Mouse (Mus musculus): ENCODE measurements around the gene Erc2. TPM values are rescaled to one million over a fixed set of nuclear protein-coding genes. Genes with fewer than 3 reads are reported as not detected.

Gene Erc2
- polyA plus RNA-seq, 2 experiments, result 0.52 to 0.99 TPM

DNA sequence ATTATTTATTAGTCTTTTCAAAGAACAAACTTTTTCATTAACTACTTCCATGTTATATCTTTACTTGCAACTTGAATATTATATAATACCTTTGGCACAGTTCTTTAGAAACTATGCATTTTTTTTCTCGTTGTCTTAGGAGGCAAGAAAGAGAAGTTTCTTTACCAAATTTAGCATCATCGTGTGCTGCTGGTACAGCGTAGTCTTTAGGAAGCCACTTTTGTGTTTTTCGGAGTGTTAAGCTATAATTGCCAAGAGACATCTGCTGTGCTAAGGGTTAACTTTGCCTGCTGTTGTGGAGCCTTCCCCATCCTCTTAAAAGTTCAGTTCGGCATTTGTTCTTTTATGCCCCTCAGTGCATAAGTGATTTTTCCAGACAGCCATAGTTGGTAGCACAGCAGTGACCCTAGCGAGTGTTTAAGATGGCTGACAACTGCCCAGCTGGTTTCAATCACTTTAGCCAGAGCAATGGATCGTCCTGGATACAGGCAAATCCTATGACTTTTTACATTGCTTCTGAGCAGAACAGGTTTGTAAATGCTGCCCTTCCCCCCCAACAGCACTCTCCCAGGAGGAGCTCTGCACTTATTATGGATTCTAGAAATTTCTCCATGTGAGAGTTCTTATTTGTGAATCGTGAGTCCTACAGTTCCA lies 570.6 kb downstream of the Erc2 start:
- no peak overlapping the region for H3K4me3 ChIP-seq (ENCODE audit: insufficient read depth in 1 of 2, low read depth in 2 of 2, low read length in 2 of 2)
- no peak for TF ChIP-seq CTCF (IDR thresholded peaks at IDR 0.05; ENCODE audit: low read depth)
- TF ChIP-seq EP300 (IDR thresholded peaks at IDR 0.05; ENCODE audit: low read depth), result no peak
- DNase-seq (ENCODE audit: low read depth in 3 of 3, low spot score in 3 of 3) (no peak), ATAC-seq (ENCODE audit: insufficient read depth) (no peak)
- H3K27ac ChIP-seq, result no peak overlapping the region
- no peak overlapping the region for H3K4me2 ChIP-seq (ENCODE audit: low read depth)
- WGBS (ENCODE audit: insufficient replicate concordance), result 54% methylated on average over 8 of the region's 8 CpGs
- no peaks in the 10 kb centered on the region for H3K36me3 ChIP-seq (replicated peaks; ENCODE audit: control insufficient read depth, insufficient read depth, low read depth)
- no peaks in the 10 kb centered on the region for H3K9me3 ChIP-seq (ENCODE audit: control insufficient read depth, low read length)
- H3K9ac ChIP-seq (replicated peaks), result no peak overlapping the region
- H3K27me3 ChIP-seq (ENCODE audit: control insufficient read depth, insufficient read depth, low read length), result no peaks in the 10 kb centered on the region
- H3K4me1 ChIP-seq (replicated peaks; ENCODE audit: control insufficient read depth in 2 of 2, insufficient read depth in 2 of 2, low read length in 1 of 2), result no peaks in the 10 kb centered on the region

DNA sequence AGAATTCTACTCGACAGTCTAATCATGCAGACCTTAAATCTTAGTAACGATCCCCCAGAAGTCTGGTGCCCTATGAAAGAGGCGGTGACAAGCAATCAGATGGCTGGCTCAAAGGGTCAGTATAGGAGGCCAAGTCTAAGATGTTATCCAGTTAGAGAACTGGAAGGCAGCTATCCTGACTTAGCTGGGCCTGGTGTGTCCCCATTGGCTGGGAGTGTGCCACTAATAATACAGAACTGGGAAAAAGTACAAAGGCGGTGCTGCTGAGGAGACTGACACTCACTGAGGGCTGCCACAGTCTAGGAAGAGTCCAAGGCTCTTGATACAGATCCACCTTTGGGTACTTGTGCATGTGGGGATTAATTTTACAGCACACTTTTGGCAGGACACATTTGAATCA lies 581.6 kb downstream of the Erc2 start:
- Histone ChIP-seq H3K9ac (replicated peaks) (no peak overlapping the region), H3K4me3 (ENCODE audit: insufficient read depth in 1 of 2, low read depth in 2 of 2, low read length in 2 of 2) (no peak overlapping the region), H3K4me1 (replicated peaks; ENCODE audit: control insufficient read depth in 2 of 2, insufficient read depth in 2 of 2, low read length in 1 of 2) (no peaks in the 10 kb centered on the region), H3K4me2 (ENCODE audit: low read depth) (no peak overlapping the region), H3K27me3 (ENCODE audit: control insufficient read depth, insufficient read depth, low read length) (no peaks in the 10 kb centered on the region), H3K27ac (no peak overlapping the region), H3K36me3 (replicated peaks; ENCODE audit: control insufficient read depth, insufficient read depth, low read depth) (no peaks in the 10 kb centered on the region), H3K9me3 (ENCODE audit: control insufficient read depth, low read length) (no peaks in the 10 kb centered on the region)
- DNase-seq (ENCODE audit: low read depth in 3 of 3, low spot score in 3 of 3), result no peak
- WGBS (ENCODE audit: insufficient replicate concordance), result 66% methylated on average over 4 of the region's 4 CpGs
- TF ChIP-seq CTCF (IDR thresholded peaks at IDR 0.05; ENCODE audit: low read depth) (no peak), EP300 (IDR thresholded peaks at IDR 0.05; ENCODE audit: low read depth) (no peak)
- no peak for ATAC-seq (ENCODE audit: insufficient read depth)

DNA sequence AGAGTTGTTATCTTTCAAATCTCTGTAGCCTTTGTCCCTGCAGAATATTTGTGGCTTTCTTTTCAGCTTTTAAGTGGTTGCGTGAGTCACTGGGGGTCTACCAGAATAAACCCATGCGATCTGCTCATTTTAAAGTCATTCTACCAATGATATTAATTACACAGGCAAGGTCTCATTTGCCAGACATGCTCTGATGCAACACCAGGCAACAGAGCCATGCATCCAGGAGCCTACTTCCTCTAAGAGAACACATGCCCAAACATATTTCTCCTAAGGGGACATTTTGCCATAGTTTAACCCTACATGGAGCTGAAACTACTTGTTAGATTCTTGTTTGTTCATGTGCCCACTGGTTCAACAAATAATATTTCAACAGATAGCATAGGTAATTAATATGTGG lies 584.1 kb downstream of the Erc2 start:
- Histone ChIP-seq H3K27ac (no peak overlapping the region), H3K4me3 (ENCODE audit: insufficient read depth in 1 of 2, low read depth in 2 of 2, low read length in 2 of 2) (no peak overlapping the region), H3K9ac (replicated peaks) (no peak overlapping the region), H3K4me1 (replicated peaks; ENCODE audit: control insufficient read depth in 2 of 2, insufficient read depth in 2 of 2, low read length in 1 of 2) (no peaks in the 10 kb centered on the region), H3K36me3 (replicated peaks; ENCODE audit: control insufficient read depth, insufficient read depth, low read depth) (no peaks in the 10 kb centered on the region), H3K4me2 (ENCODE audit: low read depth) (no peak overlapping the region), H3K27me3 (ENCODE audit: control insufficient read depth, insufficient read depth, low read length) (no peaks in the 10 kb centered on the region), H3K9me3 (ENCODE audit: control insufficient read depth, low read length) (no peaks in the 10 kb centered on the region)
- TF ChIP-seq CTCF (IDR thresholded peaks at IDR 0.05; ENCODE audit: low read depth) (no peak), EP300 (IDR thresholded peaks at IDR 0.05; ENCODE audit: low read depth) (no peak)
- DNase-seq (ENCODE audit: low read depth in 3 of 3, low spot score in 3 of 3) (no peak), ATAC-seq (ENCODE audit: insufficient read depth) (no peak)
- 71% methylated on average over 2 of the region's 2 CpGs for WGBS (ENCODE audit: insufficient replicate concordance)

DNA sequence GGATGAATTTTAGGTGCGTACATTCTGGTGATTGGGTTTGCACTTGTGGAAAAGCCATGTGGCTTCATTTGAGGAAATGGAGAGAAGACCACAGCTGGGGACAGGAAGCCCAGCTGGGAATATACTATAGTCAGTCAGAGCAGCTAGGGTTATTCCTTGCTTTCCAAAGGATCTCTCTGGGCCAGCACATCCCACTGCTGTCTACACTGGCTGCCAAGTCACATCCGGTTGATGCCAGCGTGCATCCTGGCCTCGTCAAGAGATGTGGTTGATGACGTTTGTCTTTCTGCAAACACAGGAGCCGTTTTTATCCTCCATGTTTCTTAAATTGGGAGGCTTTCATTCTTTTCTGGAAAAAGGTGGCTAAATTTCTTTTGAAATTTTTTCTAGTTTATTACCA lies 603.3 kb downstream of the Erc2 start:
- TF ChIP-seq EP300 (IDR thresholded peaks at IDR 0.05; ENCODE audit: low read depth), result no peak
- no peak for ATAC-seq (ENCODE audit: insufficient read depth)
- WGBS (ENCODE audit: insufficient replicate concordance), result 73% methylated on average over 6 of the region's 6 CpGs

DNA sequence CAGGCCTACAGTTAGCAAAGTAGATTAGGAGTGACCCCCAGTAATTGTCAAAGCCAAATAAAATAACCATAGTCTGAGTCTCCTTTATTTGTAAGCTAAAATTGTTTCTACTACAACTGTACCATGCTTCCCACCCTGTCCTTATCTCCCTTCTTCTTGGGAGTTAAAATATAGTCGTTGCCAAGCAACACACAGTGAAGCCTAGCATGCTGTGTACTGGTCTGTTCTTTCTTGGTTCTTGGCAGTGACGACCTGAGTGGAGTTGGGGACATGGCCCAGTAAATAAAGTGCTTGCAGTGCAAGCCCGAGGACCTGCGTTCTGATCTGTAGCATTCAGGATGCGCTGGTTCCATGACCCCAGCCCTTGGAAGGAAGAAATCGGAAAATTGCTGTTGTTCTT lies 608.3 kb downstream of the Erc2 start:
- DNase-seq (ENCODE audit: low read depth in 3 of 3, low spot score in 3 of 3) (no peak), ATAC-seq (ENCODE audit: insufficient read depth) (no peak)
- Histone ChIP-seq H3K9me3 (ENCODE audit: control insufficient read depth, low read length) (no peaks in the 10 kb centered on the region), H3K4me1 (replicated peaks; ENCODE audit: control insufficient read depth in 2 of 2, insufficient read depth in 2 of 2, low read length in 1 of 2) (no peaks in the 10 kb centered on the region), H3K27me3 (ENCODE audit: control insufficient read depth, insufficient read depth, low read length) (no peaks in the 10 kb centered on the region), H3K4me2 (ENCODE audit: low read depth) (no peak overlapping the region), H3K27ac (no peak overlapping the region), H3K9ac (replicated peaks) (no peak overlapping the region), H3K4me3 (ENCODE audit: insufficient read depth in 1 of 2, low read depth in 2 of 2, low read length in 2 of 2) (no peak overlapping the region), H3K36me3 (replicated peaks; ENCODE audit: control insufficient read depth, insufficient read depth, low read depth) (no peaks in the 10 kb centered on the region)
- no peak for TF ChIP-seq EP300 (IDR thresholded peaks at IDR 0.05; ENCODE audit: low read depth)
- TF ChIP-seq CTCF (IDR thresholded peaks at IDR 0.05; ENCODE audit: low read depth), result no peak
- 54% methylated on average over 6 of the region's 6 CpGs for WGBS (ENCODE audit: insufficient replicate concordance)

More for the DNA sequence above, 603.3 kb downstream of the Erc2 start:
- no peaks in the 10 kb centered on the region for H3K9me3 ChIP-seq (ENCODE audit: control insufficient read depth, low read length)
- H3K27ac ChIP-seq, result no peak overlapping the region
- H3K36me3 ChIP-seq (replicated peaks; ENCODE audit: control insufficient read depth, insufficient read depth, low read depth), result no peaks in the 10 kb centered on the region
- H3K4me1 ChIP-seq (replicated peaks; ENCODE audit: control insufficient read depth in 2 of 2, insufficient read depth in 2 of 2, low read length in 1 of 2), result no peaks in the 10 kb centered on the region
- H3K4me3 ChIP-seq (ENCODE audit: insufficient read depth in 1 of 2, low read depth in 2 of 2, low read length in 2 of 2), result no peak overlapping the region
- no peaks in the 10 kb centered on the region for H3K27me3 ChIP-seq (ENCODE audit: control insufficient read depth, insufficient read depth, low read length)
- DNase-seq (ENCODE audit: low read depth in 3 of 3, low spot score in 3 of 3), result no peak
- no peak overlapping the region for H3K4me2 ChIP-seq (ENCODE audit: low read depth)
- no peak overlapping the region for H3K9ac ChIP-seq (replicated peaks)

Measured in liver, embryonic 14.5 days (tissue).